Mouse (Mus musculus): ENCODE data around the gene Rnf152.

Gene Rnf152

DNA sequence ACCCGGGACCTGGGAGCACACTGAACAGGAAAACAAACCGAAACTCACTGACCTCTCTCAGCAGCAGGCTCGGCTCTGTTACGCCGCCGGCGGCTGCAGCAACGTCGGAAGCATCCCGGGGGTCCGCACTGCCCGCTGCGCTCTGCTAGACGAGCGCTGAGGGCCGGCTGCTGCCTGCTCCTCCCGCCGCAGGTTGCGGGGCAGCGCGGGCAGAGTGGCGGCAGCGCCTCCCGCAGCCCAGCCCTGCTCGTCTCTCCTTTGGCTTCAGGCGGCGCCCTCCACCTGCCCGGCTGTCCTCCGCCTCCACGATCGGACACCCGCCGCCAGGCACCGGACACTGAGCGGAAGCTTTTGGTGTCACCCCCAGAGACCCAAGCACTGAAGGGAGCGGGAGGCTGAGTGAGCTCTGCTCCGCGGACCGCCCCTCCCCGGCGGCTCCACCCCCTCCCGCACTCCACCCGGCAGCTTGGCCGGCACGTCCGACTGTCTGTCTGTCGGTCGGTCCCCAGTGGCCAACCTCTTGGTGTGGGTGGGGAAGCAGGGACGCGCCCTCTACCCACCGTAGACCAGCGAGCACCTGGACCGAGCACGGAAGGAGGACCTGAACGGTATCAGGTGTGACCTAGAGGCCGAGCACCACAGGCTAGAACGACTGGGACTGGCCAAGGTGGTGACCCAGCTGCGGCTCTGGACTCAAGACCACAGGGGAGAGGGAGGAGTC lies at the start of gene Rnf152:
Gene Rnf152 (minus strand): TSS at position 420 of the 721 bp plus-strand sequence.
- peak; percentile 90 for DNase-seq

DNA sequence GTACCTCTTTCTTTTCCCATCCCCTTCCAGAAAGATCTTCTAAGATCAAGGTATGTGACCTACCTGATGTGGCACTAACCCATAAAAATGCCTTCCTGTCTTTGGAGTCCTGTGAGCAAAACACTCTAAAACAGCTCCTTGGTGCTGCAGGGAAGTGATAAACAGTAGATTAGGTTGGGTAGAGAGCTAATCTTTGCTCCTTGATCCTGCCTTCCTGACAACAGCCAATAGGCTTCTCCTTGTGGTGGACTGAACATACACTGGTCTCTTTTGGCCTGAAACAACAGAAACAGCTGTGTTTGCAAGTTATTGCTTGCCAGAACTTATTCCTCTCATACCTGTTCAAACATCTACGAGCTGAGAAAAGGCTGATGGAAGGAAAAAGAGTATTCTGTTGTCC lies 46.3 kb upstream of the Rnf152 start:
- no peak for DNase-seq

DNA sequence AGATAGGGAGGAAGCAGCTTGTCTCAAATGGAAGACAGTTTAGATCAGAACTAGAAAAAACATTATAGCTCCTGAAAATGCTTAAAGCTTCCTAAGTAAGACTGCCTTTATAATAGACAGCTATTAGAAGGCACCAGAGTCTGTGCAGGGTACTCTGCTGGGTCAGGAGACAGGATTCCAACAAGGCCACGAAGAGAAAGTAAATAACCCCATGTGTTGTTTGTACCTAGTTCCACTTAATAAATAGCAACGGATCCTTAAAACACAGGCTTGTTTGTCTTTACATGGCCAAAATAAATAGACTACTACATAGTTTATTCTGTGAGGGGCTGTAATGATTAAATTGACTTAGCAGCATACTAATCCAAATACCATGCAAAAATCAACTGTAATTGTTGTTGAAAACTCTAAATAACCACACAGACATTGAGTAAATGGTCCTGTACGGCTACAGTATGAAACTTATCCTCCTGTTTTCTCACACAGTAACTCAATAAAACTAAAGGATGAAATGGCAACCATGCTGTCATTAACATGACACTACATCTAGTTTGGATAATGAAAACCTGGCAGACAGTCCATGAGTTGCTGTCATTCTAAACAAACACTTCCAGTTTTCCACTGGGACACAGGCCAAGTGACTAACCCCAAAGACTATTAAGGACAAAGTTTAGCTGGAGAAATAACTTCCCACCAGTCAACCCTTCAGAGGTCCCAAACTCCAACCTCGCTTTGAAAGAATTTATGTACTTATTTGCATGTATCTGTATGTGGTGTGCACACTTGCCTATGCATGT lies 27.8 kb upstream of the Rnf152 start:
- no peak for DNase-seq

DNA sequence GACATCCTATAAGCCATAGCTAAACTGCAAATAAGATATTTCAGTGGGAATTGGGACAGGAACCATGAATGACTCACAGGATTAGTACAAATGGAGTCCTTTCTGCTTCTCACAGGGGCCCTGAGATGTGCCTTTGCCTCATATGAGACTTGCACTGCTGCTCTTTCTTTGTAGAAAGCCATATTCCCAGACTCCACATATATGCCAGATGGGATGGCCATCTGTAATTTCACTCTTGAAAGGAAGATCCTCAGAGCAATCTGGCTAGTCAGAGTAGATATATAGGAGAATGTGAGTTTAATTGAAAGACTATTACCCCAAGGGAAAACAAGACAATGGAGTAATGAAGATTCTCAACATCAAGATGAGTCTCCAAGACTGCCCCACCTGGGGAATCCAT lies 21.0 kb upstream of the Rnf152 start:
- no peak for DNase-seq

DNA sequence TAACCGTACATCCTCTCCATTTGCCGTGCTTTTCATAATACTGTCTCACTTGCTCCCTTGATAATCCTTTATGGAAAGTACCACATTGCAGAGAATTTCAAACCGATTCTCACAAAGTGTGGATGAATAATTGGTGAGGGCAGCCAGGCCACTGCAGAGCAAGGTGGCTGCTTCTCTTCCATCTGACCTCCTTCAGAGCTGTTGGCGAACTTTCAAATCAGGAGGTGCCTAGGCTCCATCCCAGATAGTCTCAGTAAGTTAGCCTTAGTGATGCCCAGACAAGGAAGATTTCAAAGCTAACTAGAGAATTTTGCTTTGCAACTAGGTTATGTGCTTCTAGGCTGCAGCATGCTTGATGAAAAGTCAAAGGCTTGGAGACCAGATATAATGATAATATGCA lies 18.1 kb upstream of the Rnf152 start:
- peak; percentile 57 for DNase-seq

DNA sequence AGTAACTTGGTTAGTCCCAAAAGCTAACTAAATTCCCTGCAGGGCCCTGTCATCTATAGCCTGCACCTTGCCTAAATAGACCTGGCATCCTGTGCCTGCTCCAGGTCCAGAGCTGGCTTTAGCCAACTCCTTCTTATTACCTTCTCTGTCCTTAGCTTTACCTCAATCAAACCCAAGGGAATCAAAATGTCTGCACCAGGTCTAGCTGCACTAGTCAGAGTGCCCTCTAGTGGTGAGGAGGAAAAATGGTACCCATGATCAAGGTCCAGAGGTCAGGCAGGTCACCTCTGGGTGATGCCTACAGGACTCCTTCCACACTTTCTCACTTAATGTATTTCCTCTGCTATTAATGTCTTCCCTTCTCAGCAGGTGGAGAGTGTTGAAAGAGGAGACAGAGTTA lies 6.2 kb upstream of the Rnf152 start:
- DNase-seq, result no peak

DNA sequence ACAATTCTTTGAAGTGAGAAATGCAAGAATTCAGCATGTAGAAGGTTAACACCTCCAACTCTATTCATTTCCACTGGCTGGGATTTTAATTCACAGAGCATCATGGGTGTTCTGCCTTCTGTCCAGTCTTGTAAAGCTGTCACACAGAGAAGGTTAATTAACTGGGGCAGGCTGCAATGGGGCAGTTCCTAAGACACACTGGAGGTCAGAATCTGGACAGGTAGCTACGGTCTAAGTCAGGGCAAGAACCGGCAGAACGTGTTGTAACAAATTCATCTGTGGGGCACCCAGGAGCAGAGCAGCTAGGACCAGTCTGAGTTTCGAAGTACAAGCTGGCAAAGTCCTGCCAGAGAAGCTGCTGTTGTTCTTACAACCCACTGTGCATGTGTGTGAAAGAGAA lies 2.4 kb upstream of the Rnf152 start:
- peak; percentile 57 for DNase-seq

DNA sequence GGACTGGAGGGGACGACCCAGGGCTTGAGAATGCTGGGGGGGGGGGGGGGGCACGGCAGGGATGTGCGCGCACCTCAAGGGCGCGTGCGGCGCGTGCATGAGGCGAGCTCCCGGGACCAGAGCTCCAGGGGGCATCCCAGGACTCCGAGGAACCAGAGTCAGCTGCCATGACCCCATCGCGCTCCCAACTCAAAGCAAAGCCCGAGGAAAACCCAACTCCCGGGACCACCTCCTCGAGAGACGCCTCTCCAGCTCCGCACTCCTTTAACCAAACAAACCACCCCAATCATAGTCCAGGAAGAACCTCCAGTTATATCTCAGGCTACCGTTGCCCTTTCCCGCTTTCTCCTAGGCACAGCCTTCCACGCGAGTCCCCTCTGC lies 610 bp downstream of the Rnf152 start:
- peak; percentile 72 for DNase-seq

DNA sequence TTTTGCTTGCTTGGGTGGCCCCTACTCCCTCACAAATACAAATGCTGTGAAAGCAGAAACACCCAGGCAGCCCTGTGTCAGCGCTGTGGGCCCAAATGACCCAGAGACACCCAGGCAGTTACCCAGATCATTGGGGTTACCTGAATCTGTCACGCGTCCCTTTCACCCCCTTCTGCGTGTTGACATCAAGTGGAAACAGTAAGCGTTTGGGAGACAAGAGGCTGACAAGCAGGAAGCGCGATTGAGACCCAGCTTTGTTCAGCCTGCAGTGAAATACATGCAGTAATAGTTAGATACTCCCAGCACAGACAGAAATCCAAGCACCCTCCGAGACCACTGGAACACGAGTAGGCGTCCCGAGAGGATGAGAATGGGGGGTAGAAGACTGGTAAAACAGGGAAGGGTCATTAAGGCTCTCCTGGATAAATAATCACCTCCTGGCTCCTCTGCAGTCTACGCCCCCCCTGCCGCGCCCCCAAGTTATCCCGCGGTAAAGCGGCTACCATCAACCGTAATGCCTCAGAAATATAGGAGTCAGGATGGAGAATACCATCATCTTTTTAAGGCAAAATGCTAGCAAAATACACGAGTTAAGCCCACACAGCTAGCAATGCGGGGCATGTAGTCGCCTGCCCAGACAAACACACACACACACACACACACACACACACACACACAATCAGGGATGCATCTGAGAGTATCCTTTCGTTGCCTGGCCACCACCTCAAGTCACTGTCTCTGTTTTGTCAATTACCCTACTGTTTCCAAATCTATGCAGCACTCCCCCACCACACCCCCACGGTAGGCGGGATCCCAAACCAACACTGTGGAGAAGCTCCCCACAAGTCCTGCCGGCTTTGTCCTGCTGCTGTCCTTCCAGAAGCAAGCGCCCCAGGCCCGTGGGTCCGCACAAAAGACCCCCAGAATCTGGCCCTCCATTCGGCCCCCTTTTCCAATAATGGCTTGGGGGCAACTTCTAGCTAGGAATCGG lies 1.3 kb downstream of the Rnf152 start:
- peak; percentile 83 for DNase-seq

DNA sequence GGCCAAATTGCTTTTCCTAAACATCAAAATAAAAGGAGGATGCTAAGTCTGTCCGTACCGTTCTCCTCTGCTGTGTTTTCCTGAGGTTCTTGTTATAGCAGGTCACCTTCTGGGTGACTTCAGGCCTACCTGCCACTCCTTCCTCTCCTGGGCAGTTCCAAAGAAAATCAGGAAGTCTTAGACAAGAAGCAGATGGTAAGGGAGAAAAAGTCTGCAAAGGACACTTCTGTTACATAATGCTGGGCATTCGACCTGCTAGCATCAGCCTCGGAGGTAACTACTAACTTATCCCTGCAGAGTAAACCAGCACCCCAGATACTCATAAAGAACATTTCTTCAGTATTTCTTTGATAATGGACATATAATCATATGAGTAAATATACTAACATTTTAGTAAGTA lies 4.7 kb downstream of the Rnf152 start:
- no peak for DNase-seq

DNA sequence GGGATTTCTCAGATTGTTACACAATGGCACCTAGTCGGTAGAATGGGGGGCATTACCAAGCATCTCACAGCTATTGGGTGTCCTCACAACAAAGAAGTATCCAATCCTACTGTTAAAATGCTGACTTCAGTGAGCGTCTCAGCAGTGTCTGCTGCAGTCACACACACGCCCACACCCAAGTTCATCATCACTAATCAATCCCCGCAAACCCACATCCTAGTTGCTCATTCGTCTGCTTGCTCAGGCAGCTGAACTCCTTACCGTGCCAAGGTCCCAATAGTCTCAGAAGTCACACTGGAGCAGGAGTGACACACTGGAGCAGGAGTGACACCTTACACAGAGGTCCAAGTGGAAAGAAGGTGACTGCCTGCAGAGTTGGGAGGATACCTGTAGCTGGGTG lies 14.2 kb downstream of the Rnf152 start:
- no peak for DNase-seq

DNA sequence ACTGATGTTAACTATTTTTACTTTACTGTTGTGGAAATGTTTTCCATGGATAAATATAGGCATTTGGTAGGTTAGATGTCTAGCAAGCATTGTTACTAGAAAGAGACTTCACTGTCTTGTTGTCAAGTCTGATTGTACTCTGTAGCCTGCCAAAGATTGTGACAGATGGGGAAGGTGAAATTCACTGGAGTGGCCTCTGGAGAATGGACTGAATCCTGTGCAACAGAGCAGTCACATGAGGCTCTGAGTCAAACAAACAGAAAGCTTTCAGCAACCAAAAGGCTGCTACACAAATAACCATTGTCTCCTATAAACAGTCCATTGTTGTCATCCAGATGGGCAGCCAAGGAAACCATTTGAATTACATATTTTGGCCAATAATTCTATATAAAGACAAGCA lies 15.6 kb downstream of the Rnf152 start:
- no peak for DNase-seq

DNA sequence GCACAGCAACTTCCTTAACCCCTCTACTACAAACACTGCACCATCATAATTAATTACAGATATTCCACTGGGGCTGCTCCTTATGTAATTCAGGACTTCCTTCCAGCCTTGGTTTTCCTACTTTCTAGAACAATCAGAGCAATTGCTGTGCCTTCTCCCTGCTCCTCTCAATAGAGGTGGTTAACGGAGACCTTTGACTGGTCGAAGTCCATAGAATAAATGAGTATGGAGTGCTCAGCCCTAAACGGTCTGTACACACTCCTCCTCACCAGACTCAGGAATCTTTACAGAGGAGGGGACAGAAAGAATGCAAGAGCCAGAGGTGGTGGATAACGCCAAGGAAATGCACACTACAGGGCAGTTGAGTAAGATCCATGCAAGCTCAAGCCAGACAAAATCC lies 19.1 kb downstream of the Rnf152 start:
- DNase-seq, result no peak

DNA sequence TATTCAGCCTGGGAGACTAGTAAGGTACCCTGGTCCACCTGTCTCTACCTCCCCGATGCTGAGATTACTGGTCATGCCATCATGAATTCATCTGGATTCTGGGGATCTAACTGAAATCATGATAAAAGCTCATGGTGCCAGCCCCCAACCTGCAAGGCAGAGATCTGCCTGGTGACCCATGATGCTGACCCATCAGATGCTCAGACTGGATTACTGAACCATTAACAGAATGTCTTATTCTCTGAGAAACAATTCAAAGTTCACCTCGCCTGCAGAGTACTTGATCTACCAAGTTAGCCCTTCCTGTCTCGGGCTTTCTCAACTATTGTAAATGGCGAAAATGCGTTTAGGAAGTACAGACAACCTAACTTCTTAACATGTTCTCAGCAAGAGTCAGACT lies 20.4 kb downstream of the Rnf152 start:
- DNase-seq, result no peak

DNA sequence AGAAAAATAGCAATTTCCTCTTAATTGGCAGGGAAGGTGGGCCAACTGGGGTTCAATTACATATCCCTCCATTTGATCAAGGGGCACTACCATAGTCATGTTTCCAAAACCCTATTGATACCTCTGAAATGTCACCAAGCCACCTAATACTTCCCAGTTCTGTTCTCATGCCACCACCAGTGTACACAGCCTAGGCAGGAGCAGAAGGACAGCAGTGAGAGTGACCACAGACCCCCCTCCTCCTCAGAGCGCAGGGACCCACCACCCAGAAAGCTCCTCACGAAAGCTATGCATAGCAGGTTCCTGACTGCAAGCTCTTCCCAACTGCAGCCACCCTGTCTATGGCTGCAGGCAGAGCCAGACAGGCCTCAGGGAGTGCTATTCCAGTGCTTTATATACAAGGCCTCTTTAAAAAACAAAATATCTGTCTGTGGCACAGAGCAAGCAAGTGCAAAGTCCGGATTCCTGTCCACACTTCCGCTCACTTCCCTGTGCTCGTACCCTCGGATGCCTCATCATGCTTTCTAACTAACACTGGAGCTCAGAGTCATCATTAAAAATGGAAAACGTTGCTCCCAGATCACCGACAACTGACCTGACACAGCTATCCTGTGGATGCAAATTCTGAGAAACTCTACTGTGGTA lies 24.3 kb downstream of the Rnf152 start:
- no peak for DNase-seq

DNA sequence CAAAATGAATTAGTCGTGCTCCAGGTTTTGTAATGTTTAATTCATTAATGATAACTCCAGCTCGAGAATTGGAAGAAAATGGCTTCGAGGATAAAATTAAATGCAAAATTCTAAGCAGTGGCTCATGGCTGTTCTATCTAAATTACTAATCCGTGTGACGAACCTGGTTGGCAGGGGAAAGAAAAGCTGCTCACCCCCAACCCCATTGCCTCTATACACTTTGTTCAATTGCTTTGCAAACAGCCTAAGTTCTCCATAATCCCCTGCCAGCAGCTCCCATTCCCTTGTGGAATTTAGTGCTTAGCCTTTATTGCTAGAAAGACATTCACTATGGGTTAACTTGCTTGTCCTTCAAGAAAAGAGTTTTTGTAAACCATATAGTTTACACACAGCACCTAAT lies 24.9 kb downstream of the Rnf152 start:
- DNase-seq, result no peak

DNA sequence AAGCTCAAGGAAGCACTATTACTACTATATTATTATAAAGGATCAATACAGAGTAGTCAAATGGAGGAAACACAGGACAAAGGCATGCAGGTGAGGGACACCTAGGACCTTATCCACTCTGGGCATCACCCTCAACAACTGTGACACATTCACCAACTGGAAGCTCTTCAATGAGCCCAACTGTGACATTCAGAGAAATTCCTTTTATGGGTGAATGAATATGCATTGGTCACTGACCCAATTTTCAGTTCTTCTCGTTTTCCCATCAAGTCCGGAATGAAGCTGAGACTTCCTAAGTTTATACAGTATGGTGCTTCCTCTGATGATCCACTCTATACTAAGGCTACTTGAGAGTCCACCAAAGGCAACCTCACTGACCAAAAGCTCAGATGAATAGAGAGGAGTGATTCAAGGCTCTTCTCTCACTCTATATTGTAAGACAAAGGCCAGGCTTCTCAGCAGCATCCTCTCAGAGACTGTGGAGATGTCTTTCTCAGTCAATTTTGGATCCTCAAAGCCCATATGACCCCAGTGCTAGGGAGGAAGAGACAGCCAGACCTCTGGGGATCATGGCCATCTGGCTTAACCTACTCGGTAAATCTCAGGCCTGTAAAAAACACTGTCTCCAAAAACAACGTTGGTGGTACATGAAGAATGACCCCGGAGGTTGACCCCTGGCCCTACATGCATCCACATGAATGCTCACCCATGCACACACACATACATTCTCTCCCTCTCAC lies 25.8 kb downstream of the Rnf152 start:
- DNase-seq, result peak; percentile 39

DNA sequence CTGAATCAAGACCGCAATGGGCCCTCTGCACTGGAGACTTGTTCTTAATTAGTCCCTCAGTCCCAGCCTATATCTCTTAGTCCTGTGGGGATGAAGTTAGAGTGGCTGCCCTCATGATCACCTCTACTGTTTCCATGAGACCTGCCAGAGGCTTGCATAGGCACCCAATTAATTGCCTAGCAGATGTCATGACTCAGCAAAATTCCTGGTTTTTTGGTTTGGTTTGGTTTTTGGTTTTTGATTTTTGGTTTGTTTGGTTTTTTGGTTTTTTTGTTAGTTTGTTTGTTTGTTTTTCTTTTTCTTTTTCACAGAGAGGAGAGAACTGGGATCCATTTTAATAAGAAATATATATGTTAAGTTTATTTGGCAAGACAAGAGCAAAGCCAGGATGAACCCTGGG lies 28.7 kb downstream of the Rnf152 start:
- no peak for DNase-seq

DNA sequence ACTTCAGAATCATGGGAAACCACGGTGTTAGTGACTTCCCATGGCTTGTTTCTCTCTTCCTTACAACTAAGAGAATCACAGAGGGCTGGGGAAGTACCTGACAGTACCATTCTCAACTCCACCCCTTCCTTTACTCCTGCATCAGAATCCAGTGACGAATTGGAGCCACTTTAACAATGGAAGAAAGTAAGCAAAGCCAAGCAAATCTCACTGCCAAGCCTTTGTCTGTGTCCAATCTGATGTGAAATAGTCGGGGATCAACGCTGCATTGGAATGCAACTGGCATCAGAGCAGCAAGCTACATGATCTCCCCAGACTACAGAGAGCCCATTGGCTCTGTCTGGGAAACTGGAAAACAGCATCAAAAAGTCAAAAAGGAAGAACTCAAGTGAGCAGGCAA lies 31.9 kb downstream of the Rnf152 start:
- DNase-seq, result no peak

DNA sequence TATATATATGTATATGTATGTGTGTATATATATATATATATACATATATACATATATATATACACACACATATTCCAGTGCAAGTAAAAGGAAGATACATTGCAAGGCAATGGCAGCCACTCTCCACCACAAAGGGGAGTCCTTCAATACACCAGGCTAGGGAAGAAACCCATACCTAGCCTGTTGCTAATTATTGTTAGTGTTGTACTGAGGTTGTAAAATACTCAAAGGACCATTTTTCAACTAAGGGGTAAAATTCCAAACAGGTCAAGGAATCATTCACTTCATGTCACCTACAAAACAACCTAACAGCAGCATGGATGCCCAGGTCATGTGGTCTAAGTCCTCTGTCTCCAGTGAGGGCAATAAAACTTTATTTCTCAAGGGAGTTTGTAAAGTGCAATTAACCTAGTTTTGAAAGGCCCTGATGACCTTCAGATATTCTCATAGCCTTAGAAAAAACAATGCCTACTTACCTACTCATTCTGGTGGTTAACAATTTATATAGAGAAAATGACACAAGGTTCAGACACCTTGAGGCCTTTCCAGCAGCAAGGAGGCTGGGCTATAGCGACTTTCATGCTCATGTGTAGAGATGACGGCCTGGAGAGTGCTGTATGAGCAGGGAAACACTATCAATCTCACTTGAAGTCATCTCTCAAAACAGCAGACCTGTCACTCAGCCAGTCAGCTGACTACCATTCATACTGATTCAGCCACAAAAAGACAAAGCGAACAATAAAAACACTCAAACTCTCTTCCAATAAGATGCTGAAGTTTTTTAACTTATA lies 42.3 kb downstream of the Rnf152 start:
- DNase-seq, result no peak

DNA sequence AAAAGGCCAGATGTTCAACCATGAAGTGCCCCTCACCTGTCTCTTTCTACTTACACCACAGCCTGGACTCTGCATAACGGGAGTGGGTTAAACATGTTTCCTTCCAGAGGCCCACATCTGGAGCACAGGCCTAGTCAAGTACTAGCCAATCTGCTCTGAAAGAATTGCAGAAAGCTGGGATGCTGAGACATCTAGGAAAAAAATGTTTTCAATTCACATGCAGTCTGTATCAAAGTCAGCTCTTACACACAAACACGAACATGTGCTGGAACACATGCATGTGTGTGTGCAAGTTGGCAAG lies 44.0 kb downstream of the Rnf152 start:
- no peak for DNase-seq

All from cerebellum, adult 9-11 months (tissue).